Mouse (Mus musculus): ENCODE data around the gene Sh3bp5l. TPM values are rescaled to one million over a fixed set of nuclear protein-coding genes. Genes with fewer than 3 reads are reported as not detected.
A peak's percentile ranks its signal among the peaks of the same experiment; 100 is the strongest.

Sh3bp5l gene
- polyA plus RNA-seq, 1 experiment from 2014 or later: 23.2 TPM

GRCm38 (mm10) chr11:58331149-58331495 lies 598 bp downstream of the Sh3bp5l start:
- H3K9ac ChIP-seq (ENCODE audit: low read depth, low read length): peak overlapping the region; percentile 89
- no peak for ATAC-seq (ENCODE audit: low read depth)
- H3K4me1 ChIP-seq (ENCODE audit: control insufficient read depth, insufficient read depth, low read length): peaks cover 16% of the 10 kb centered on the region
- H3K36me3 ChIP-seq (ENCODE audit: control insufficient read depth, insufficient read depth, low read length): peaks cover 30% of the 10 kb centered on the region
- no peak for DNase-seq (ENCODE audit: low spot score)
- H3K9me3 ChIP-seq (ENCODE audit: control insufficient read depth, low read length): 0 out of 2 replicates have a peak, but pooled peaks cover 3% of the 10 kb centered on the region
- H3K4me3 ChIP-seq (ENCODE audit: low read depth, low read length): peak overlapping the region; percentile 87
- no peaks in the 10 kb centered on the region for H3K27me3 ChIP-seq (replicated peaks; ENCODE audit: control insufficient read depth, insufficient read depth, low read length)
- 13% methylated on average over 8 of the region's 10 CpGs for WGBS
- H3K4me2 ChIP-seq (ENCODE audit: low read depth, low read length): peak overlapping the region; percentile 97
- peak overlapping the region; percentile 84 for H3K27ac ChIP-seq (replicated peaks; ENCODE audit: low read depth, low read length)

GRCm38 (mm10) chr11:58331546-58331945 lies 1.0 kb downstream of the Sh3bp5l start:
- peak overlapping the region; percentile 84; the same call in 1 of the 2 replicates for H3K27ac ChIP-seq (replicated peaks; ENCODE audit: low read depth, low read length)
- H3K4me3 ChIP-seq (ENCODE audit: low read depth, low read length): peak overlapping the region; percentile 87
- peaks cover 34% of the 10 kb centered on the region for H3K36me3 ChIP-seq (ENCODE audit: control insufficient read depth, insufficient read depth, low read length)
- H3K4me2 ChIP-seq (ENCODE audit: low read depth, low read length): peak overlapping the region; percentile 97
- H3K9ac ChIP-seq (ENCODE audit: low read depth, low read length): peak overlapping the region; percentile 89
- no peaks in the 10 kb centered on the region for H3K27me3 ChIP-seq (replicated peaks; ENCODE audit: control insufficient read depth, insufficient read depth, low read length)
- ATAC-seq (ENCODE audit: low read depth) (no peak), DNase-seq (ENCODE audit: low spot score) (no peak)
- 0 out of 2 replicates have a peak, but pooled peaks cover 3% of the 10 kb centered on the region for H3K9me3 ChIP-seq (ENCODE audit: control insufficient read depth, low read length)
- 93% methylated on average over 6 of the region's 6 CpGs for WGBS
- H3K4me1 ChIP-seq (ENCODE audit: control insufficient read depth, insufficient read depth, low read length): peaks cover 16% of the 10 kb centered on the region

DNA sequence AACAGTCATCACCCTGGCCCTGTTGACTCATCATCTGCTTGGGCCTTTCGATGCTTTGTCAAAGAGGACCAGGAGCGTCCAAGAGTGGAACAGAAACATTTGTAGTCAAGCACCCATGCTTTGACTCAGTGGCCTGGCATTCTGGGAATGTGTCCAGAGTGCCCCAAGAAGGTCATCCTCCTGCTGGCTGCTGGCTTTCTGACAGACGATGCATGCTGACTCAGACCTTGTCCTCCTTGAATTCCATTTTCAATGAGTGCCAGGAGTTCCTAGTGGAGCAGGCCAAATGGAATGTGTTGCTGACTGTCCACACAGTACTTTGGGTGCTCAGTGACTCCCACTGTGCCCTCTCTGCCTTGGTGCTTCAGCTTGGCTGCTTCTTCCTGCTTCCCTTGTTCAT lies 4.2 kb downstream of the Sh3bp5l start:
- no peak for ATAC-seq (ENCODE audit: low read depth)
- H3K9ac ChIP-seq (ENCODE audit: low read depth, low read length): no peak overlapping the region
- H3K4me1 ChIP-seq (ENCODE audit: control insufficient read depth, insufficient read depth, low read length): peaks cover 8% of the 10 kb centered on the region
- peaks cover 46% of the 10 kb centered on the region for H3K36me3 ChIP-seq (ENCODE audit: control insufficient read depth, insufficient read depth, low read length)
- no peak overlapping the region for H3K4me2 ChIP-seq (ENCODE audit: low read depth, low read length)
- H3K27ac ChIP-seq (replicated peaks; ENCODE audit: low read depth, low read length): no peak overlapping the region
- WGBS: 79% methylated on average over 3 of the region's 3 CpGs
- H3K9me3 ChIP-seq (ENCODE audit: control insufficient read depth, low read length): no peaks in the 10 kb centered on the region
- DNase-seq (ENCODE audit: low spot score): no peak
- H3K4me3 ChIP-seq (ENCODE audit: low read depth, low read length): no peak overlapping the region
- H3K27me3 ChIP-seq (replicated peaks; ENCODE audit: control insufficient read depth, insufficient read depth, low read length): no peaks in the 10 kb centered on the region

DNA sequence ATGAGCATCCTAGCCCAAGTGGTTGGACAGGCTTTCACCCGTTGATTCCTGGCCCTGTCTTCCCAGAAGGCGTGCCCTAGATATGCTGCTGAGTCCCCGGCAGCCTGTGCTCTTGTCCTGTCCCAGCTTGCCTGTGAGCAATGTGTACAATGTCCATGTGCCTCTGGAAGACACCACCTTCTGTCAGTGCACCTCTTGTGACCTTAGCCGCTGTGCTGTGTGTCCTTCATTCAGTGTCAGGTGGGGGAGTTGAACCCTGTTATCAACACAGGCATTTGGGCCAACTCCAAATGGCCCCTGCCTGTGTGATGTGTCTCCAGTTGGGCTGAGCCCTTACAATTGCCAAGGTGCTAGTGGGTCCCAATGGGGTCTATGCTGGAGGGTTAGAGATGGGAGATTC lies 16.2 kb downstream of the Sh3bp5l start:
- Histone ChIP-seq H3K36me3 (ENCODE audit: control insufficient read depth, insufficient read depth, low read length) (peaks cover 39% of the 10 kb centered on the region), H3K9me3 (ENCODE audit: control insufficient read depth, low read length) (no peaks in the 10 kb centered on the region), H3K9ac (ENCODE audit: low read depth, low read length) (no peak overlapping the region), H3K27ac (replicated peaks; ENCODE audit: low read depth, low read length) (no peak overlapping the region), H3K4me1 (ENCODE audit: control insufficient read depth, insufficient read depth, low read length) (no peaks in the 10 kb centered on the region), H3K27me3 (replicated peaks; ENCODE audit: control insufficient read depth, insufficient read depth, low read length) (no peaks in the 10 kb centered on the region), H3K4me2 (ENCODE audit: low read depth, low read length) (no peak overlapping the region), H3K4me3 (ENCODE audit: low read depth, low read length) (no peak overlapping the region)
- no peak for ATAC-seq (ENCODE audit: low read depth)
- 87% methylated on average over 4 of the region's 4 CpGs for WGBS
- no peak for DNase-seq (ENCODE audit: low spot score)

GRCm38 (mm10) chr11:58350628-58351027 lies 20.1 kb downstream of the Sh3bp5l start:
- H3K4me1 ChIP-seq (ENCODE audit: control insufficient read depth, insufficient read depth, low read length): no peaks in the 10 kb centered on the region
- H3K36me3 ChIP-seq (ENCODE audit: control insufficient read depth, insufficient read depth, low read length): peaks cover 19% of the 10 kb centered on the region
- H3K9ac ChIP-seq (ENCODE audit: low read depth, low read length): no peak overlapping the region
- peaks cover 3% of the 10 kb centered on the region; the same call in 1 of the 2 replicates for H3K9me3 ChIP-seq (ENCODE audit: control insufficient read depth, low read length)
- ATAC-seq (ENCODE audit: low read depth) (no peak), DNase-seq (ENCODE audit: low spot score) (no peak)
- no peak overlapping the region for H3K4me2 ChIP-seq (ENCODE audit: low read depth, low read length)
- 69% methylated on average over 4 of the region's 4 CpGs for WGBS
- H3K4me3 ChIP-seq (ENCODE audit: low read depth, low read length): no peak overlapping the region
- no peak overlapping the region for H3K27ac ChIP-seq (replicated peaks; ENCODE audit: low read depth, low read length)
- no peaks in the 10 kb centered on the region for H3K27me3 ChIP-seq (replicated peaks; ENCODE audit: control insufficient read depth, insufficient read depth, low read length)

DNA sequence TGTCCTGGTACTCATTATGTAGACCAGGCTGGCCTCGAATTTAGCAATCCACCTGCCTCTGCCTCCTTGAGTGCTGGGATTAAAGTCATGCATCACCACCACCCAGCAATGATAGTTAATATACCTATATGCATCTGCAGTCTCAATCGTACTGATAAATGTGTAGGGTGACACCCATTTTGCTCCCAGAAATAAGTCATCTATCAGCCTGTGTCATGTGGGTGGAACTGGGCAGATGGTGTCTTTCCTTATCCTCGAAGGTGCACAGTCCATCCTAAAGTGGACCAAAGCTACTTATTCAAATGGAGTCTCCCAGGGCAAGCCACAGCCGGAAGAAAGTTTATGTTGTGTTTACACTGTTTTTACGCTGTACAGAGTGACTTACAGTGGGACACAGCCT lies 20.7 kb downstream of the Sh3bp5l start:
- H3K4me2 ChIP-seq (ENCODE audit: low read depth, low read length): no peak overlapping the region
- H3K4me1 ChIP-seq (ENCODE audit: control insufficient read depth, insufficient read depth, low read length): no peaks in the 10 kb centered on the region
- DNase-seq (ENCODE audit: low spot score): no peak
- no peak overlapping the region for H3K27ac ChIP-seq (replicated peaks; ENCODE audit: low read depth, low read length)
- no peaks in the 10 kb centered on the region for H3K27me3 ChIP-seq (replicated peaks; ENCODE audit: control insufficient read depth, insufficient read depth, low read length)
- H3K9me3 ChIP-seq (ENCODE audit: control insufficient read depth, low read length): peaks cover 3% of the 10 kb centered on the region; the same call in 1 of the 2 replicates
- ATAC-seq (ENCODE audit: low read depth): no peak
- peaks cover 13% of the 10 kb centered on the region for H3K36me3 ChIP-seq (ENCODE audit: control insufficient read depth, insufficient read depth, low read length)
- H3K9ac ChIP-seq (ENCODE audit: low read depth, low read length): no peak overlapping the region
- 86% methylated on average over 5 of the region's 5 CpGs for WGBS
- H3K4me3 ChIP-seq (ENCODE audit: low read depth, low read length): no peak overlapping the region

GRCm38 (mm10) chr11:58352681-58353548 lies 22.4 kb downstream of the Sh3bp5l start:
- Histone ChIP-seq H3K4me1 (ENCODE audit: control insufficient read depth, insufficient read depth, low read length) (no peaks in the 10 kb centered on the region), H3K9ac (ENCODE audit: low read depth, low read length) (no peak overlapping the region), H3K27me3 (replicated peaks; ENCODE audit: control insufficient read depth, insufficient read depth, low read length) (no peaks in the 10 kb centered on the region), H3K9me3 (ENCODE audit: control insufficient read depth, low read length) (peaks cover 3% of the 10 kb centered on the region; the same call in 1 of the 2 replicates), H3K36me3 (ENCODE audit: control insufficient read depth, insufficient read depth, low read length) (no peaks in the 10 kb centered on the region), H3K4me3 (ENCODE audit: low read depth, low read length) (no peak overlapping the region), H3K4me2 (ENCODE audit: low read depth, low read length) (no peak overlapping the region), H3K27ac (replicated peaks; ENCODE audit: low read depth, low read length) (no peak overlapping the region)
- WGBS: 62% methylated on average over 7 of the region's 7 CpGs
- no peak for DNase-seq (ENCODE audit: low spot score)
- ATAC-seq (ENCODE audit: low read depth): no peak

GRCm38 (mm10) chr11:58353709-58354108 lies 23.2 kb downstream of the Sh3bp5l start:
- Histone ChIP-seq H3K9me3 (ENCODE audit: control insufficient read depth, low read length) (peaks cover 3% of the 10 kb centered on the region; the same call in 1 of the 2 replicates), H3K4me2 (ENCODE audit: low read depth, low read length) (no peak overlapping the region), H3K36me3 (ENCODE audit: control insufficient read depth, insufficient read depth, low read length) (no peaks in the 10 kb centered on the region), H3K27ac (replicated peaks; ENCODE audit: low read depth, low read length) (no peak overlapping the region), H3K4me3 (ENCODE audit: low read depth, low read length) (no peak overlapping the region), H3K27me3 (replicated peaks; ENCODE audit: control insufficient read depth, insufficient read depth, low read length) (no peaks in the 10 kb centered on the region), H3K9ac (ENCODE audit: low read depth, low read length) (no peak overlapping the region), H3K4me1 (ENCODE audit: control insufficient read depth, insufficient read depth, low read length) (no peaks in the 10 kb centered on the region)
- WGBS: 72% methylated on average over 3 of the region's 3 CpGs
- no peak for ATAC-seq (ENCODE audit: low read depth)
- no peak for DNase-seq (ENCODE audit: low spot score)

- no peaks in the 10 kb centered on the region for H3K4me1 ChIP-seq (ENCODE audit: control insufficient read depth, insufficient read depth, low read length)
- peaks cover 3% of the 10 kb centered on the region; the same call in 1 of the 2 replicates for H3K9me3 ChIP-seq (ENCODE audit: control insufficient read depth, low read length)
- no peak for DNase-seq (ENCODE audit: low spot score)
- ATAC-seq (ENCODE audit: low read depth): no peak
- H3K4me3 ChIP-seq (ENCODE audit: low read depth, low read length): no peak overlapping the region
- H3K27me3 ChIP-seq (replicated peaks; ENCODE audit: control insufficient read depth, insufficient read depth, low read length): no peaks in the 10 kb centered on the region
- WGBS: 69% methylated on average over 8 of the region's 10 CpGs
- H3K9ac ChIP-seq (ENCODE audit: low read depth, low read length): no peak overlapping the region
- no peak overlapping the region for H3K4me2 ChIP-seq (ENCODE audit: low read depth, low read length)
- no peak overlapping the region for H3K27ac ChIP-seq (replicated peaks; ENCODE audit: low read depth, low read length)
- H3K36me3 ChIP-seq (ENCODE audit: control insufficient read depth, insufficient read depth, low read length): no peaks in the 10 kb centered on the region
These were observed 24.0 kb downstream of the Sh3bp5l start for GRCm38 (mm10) chr11:58354476-58354875.

Measured in embryonic facial prominence, embryonic 14.5 days (tissue).